Mouse (Mus musculus) ES-Bruce4 (cell line): Measurements from ENCODE around the gene Aebp2. TPM values are rescaled to one million over a fixed set of nuclear protein-coding genes. Genes with fewer than 3 reads are reported as not detected.
A peak's percentile ranks its signal among the peaks of the same experiment; 100 is the strongest.

Experiments
- H3K27ac ChIP-seq: 2 replicates; pipeline ENCODE4 v1.5.1; 2012; ENCODE audit warnings: low read length, inconsistent platforms; ENCODE audit not compliant: insufficient read depth
- H3K27me3 ChIP-seq: 2 replicates; pipeline ENCODE4 v1.6.1; 2012; ENCODE audit warnings: mild to moderate bottlenecking, low read length, inconsistent platforms; ENCODE audit not compliant: control insufficient read depth, poor library complexity, insufficient read depth, severe bottlenecking
- H3K36me3 ChIP-seq: 2 replicates; pipeline ENCODE4 v1.6.1; 2012; ENCODE audit warnings: inconsistent platforms, mild to moderate bottlenecking, low read length, moderate library complexity; ENCODE audit not compliant: control insufficient read depth, poor library complexity, insufficient read depth, severe bottlenecking
- H3K4me1 ChIP-seq: one replicate; pipeline ENCODE4 v1.8.1; 2011; ENCODE audit warnings: low read length; ENCODE audit not compliant: control insufficient read depth, insufficient read depth
- H3K4me3 ChIP-seq: 2 replicates; pipeline ENCODE4 v1.5.1; 2011; ENCODE audit warnings: low read depth, mild to moderate bottlenecking, low read length
- H3K9ac ChIP-seq: 2 replicates; pipeline ENCODE4 v1.6.1; 2012; ENCODE audit warnings: low read depth, mild to moderate bottlenecking, inconsistent platforms; ENCODE audit not compliant: poor library complexity, severe bottlenecking
- H3K9me3 ChIP-seq: replicated peaks from 2 replicates; pipeline ENCODE4 v1.6.1; 2012; ENCODE audit warnings: mild to moderate bottlenecking, low read length, inconsistent platforms; ENCODE audit not compliant: control insufficient read depth, poor library complexity, insufficient read depth, severe bottlenecking
- CTCF ChIP-seq: IDR thresholded peaks from one replicate; pipeline ENCODE4 v1.8.1; 2011; ENCODE audit warnings: low read depth, low read length
- EP300 ChIP-seq: IDR thresholded peaks from 2 replicates; pipeline ENCODE4 v1.6.1; 2011; ENCODE audit warnings: low read depth, low read length; ENCODE audit not compliant: insufficient read depth
- POLR2A ChIP-seq: IDR thresholded peaks from one replicate; pipeline ENCODE4 v1.8.1; 2011; ENCODE audit warnings: low read length; ENCODE audit not compliant: insufficient read depth
- polyA plus RNA-seq: library from polyadenylated mRNA; stranded (reverse); fragments of >200 nt; gene quantifications from 2 replicates; pipeline ENCODE4 v1.2.4, GENCODE M21; 2011; ENCODE audit warnings: low read depth; ENCODE audit not compliant: missing spikeins, insufficient read depth, insufficient read length

The Aebp2 gene
- polyA plus RNA-seq, 1 experiment, result 93.7 TPM

DNA sequence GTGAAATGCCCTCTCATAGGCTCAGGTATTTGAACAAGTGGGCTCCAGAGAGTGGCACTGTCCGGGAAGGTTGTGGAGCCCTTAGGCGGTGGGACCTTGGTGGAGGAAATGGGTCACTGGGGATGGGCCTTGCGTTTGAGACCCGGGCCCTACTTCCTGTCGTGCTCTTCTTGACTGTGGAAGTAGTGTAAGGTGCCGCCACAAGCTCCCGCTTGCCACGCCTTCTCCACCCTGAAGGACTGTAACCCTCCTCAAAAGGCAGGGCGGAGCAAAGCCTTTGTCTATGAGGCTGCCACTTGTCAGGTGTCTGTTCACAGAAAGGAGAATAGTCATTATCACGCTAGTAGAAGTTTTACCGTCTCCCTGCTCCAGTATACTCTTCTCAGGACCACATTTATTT lies 61.9 kb downstream of the Aebp2 start:
- TF ChIP-seq EP300 (0 out of 2 replicates have a peak, but pooled peaks have one; percentile 27), POLR2A (no peak), CTCF (no peak)

DNA sequence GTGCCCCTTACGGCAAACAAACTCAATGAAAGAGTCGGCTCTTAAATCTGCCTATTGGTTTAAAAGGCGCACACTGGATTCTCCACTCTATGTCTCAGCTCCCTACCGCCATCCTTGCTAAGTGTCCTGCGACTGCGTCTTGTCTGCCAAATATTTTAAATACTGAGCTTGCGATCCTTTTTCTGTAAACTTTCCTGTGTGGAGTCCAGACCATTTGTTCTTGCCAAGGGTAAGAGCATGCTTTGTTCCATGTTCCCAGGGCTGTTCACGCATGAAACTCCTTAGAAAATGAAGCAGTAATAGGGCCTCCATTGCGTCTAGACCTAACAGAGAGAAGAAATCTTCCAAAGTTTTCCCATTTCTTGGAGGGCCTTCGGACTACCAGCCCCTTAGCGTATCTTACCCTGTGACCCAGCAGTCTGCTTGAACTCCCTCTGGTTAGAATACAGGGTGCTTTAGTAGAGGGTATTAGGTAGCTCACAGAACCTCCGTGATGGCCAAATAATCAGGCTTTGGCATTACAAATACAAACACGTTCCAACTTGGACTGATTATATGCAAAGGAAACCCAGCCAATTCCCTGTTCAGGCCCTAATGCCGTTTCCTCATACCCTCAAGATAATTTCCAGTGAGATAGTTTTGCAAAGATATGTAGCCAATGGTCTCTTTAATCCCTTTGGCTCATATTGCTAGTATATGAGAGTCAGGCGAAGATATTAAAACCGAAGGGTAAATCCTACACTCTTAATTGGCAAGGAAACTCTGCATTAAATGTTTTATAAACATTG lies 67.3 kb downstream of the Aebp2 start:
- no peak overlapping the region for H3K4me3 ChIP-seq
- H3K9ac ChIP-seq, result no peak overlapping the region
- no peaks in the 10 kb centered on the region for H3K27me3 ChIP-seq
- no peak for TF ChIP-seq EP300
- TF ChIP-seq POLR2A, result no peak
- no peak for TF ChIP-seq CTCF
- no peak overlapping the region for H3K27ac ChIP-seq
- no peaks in the 10 kb centered on the region for H3K9me3 ChIP-seq
- H3K36me3 ChIP-seq, result no peaks in the 10 kb centered on the region
- no peaks in the 10 kb centered on the region for H3K4me1 ChIP-seq

More for the DNA sequence above, 61.9 kb downstream of the Aebp2 start:
- H3K36me3 ChIP-seq, result no peaks in the 10 kb centered on the region
- peak overlapping the region; percentile 5; the same call in 1 of the 2 replicates for H3K4me3 ChIP-seq
- no peaks in the 10 kb centered on the region for H3K27me3 ChIP-seq
- no peak overlapping the region for H3K9ac ChIP-seq
- no peaks in the 10 kb centered on the region for H3K4me1 ChIP-seq
- H3K27ac ChIP-seq, result no peak overlapping the region
- no peaks in the 10 kb centered on the region for H3K9me3 ChIP-seq

DNA sequence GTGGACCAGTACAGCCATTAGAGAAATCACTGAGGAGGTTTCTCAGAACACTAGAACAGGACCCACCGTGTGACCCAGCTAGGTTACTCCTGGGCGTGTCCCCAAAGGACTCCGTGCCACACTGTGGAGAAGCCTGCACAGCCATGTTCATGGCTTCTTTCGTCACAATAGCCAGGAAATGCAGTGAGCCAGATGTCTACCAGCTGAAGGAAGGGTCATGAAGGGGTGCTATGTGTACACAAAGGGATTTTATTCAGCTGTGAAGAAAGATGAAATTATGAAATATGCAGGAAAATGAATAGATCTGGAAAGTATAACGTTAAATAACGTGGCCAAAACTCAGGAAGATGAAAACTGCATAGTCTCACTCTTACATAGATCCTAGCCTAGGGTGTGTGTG lies 69.7 kb downstream of the Aebp2 start:
- TF ChIP-seq EP300 (no peak), CTCF (no peak), POLR2A (no peak)
- no peak overlapping the region for H3K27ac ChIP-seq

DNA sequence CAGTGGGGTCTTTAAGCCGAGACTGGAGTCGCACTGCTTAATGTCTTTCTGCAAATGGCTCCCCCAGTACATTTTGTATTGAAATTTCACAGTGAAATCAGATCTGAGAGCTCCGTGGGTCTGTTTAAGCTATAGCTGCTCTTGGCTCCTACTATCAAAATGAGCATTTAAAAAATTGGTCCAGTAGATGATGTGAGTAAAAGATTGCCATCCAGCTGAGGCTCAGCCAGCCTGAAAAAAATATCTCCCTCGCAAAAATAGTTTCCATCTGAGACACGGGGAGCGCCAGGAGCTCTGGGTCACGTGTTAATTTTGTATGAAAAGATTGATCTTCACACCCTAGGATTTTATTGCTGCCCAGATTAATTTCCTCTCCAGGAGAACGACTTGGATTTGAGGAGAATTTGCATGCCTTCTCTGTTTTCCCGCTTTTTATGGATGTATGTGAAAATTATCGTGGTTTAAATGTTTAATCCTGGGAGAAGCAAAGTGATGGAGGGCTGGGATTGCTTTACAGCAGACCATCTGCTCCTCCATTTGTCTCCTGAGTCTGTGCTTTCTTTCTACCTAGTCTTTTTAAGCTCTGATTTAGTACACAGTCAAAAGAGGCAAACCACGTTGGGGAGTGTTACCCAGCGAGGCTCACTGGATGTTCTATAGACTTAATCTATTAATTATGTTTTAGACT lies 73.9 kb downstream of the Aebp2 start:
- TF ChIP-seq EP300 (no peak), POLR2A (no peak)
- H3K27ac ChIP-seq, result no peak overlapping the region
- no peaks in the 10 kb centered on the region for H3K27me3 ChIP-seq
- H3K9me3 ChIP-seq, result no peaks in the 10 kb centered on the region
- no peaks in the 10 kb centered on the region for H3K36me3 ChIP-seq
- no peak overlapping the region for H3K9ac ChIP-seq
- no peaks in the 10 kb centered on the region for H3K4me1 ChIP-seq
- H3K4me3 ChIP-seq, result no peak overlapping the region

More for the DNA sequence above, 69.7 kb downstream of the Aebp2 start:
- H3K27me3 ChIP-seq, result no peaks in the 10 kb centered on the region
- H3K4me1 ChIP-seq, result no peaks in the 10 kb centered on the region
- no peaks in the 10 kb centered on the region for H3K36me3 ChIP-seq
- no peak overlapping the region for H3K4me3 ChIP-seq
- no peak overlapping the region for H3K9ac ChIP-seq
- no peaks in the 10 kb centered on the region for H3K9me3 ChIP-seq

GRCm38 (mm10) chr6:140697994-140698393 lies 75.5 kb downstream of the Aebp2 start:
- Histone ChIP-seq H3K9ac (no peak overlapping the region), H3K27ac (no peak overlapping the region), H3K9me3 (no peaks in the 10 kb centered on the region), H3K4me3 (no peak overlapping the region), H3K36me3 (no peaks in the 10 kb centered on the region), H3K27me3 (no peaks in the 10 kb centered on the region), H3K4me1 (no peaks in the 10 kb centered on the region)
- no peak for TF ChIP-seq EP300
- TF ChIP-seq CTCF, result no peak
- no peak for TF ChIP-seq POLR2A

DNA sequence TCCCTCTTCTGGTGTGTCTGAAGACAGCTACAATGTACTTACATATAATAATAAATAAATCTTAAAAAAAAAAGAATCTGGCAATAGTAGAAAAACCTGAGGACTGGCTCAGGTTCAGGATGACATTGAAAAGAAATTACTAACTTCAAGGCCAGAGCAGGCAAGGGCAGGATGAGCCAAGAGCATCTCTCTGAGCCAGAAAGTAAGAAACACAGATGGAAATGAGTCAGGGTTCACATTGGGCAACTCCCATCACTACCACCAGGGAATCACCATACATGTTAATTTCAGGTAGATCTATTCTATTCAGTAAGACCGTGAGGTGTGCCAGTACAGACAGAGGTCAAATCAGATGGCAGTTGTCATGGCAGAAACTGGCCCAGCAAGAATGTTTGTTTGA lies 76.1 kb downstream of the Aebp2 start:
- H3K4me3 ChIP-seq, result no peak overlapping the region
- no peak overlapping the region for H3K27ac ChIP-seq
- H3K27me3 ChIP-seq, result no peaks in the 10 kb centered on the region
- no peaks in the 10 kb centered on the region for H3K4me1 ChIP-seq
- no peak for TF ChIP-seq EP300
- no peak for TF ChIP-seq CTCF
- no peak for TF ChIP-seq POLR2A
- H3K36me3 ChIP-seq, result no peaks in the 10 kb centered on the region
- no peaks in the 10 kb centered on the region for H3K9me3 ChIP-seq
- H3K9ac ChIP-seq, result no peak overlapping the region
